Mouse (Mus musculus): ENCODE data around the gene Gtf3a. TPM values are rescaled to one million over a fixed set of nuclear protein-coding genes. Genes with fewer than 3 reads are reported as not detected.
A peak's percentile ranks its signal among the peaks of the same experiment; 100 is the strongest.

The Gtf3a gene
- polyA plus RNA-seq (2015; fragmentation: Nextera tagmentation; extraction: Ambion mirVana), result 105 and 109 TPM in 2 replicates

- H3K36me3 ChIP-seq (ENCODE audit: control insufficient read depth, insufficient read depth, low read length), result peaks cover 14% of the 10 kb centered on the region
- H3K4me2 ChIP-seq (ENCODE audit: low read length), result peak within 1 kb of the TSS; percentile 94
- under 1% methylated on average over 62 of the region's 62 CpGs for WGBS
Measured at GRCm38 (mm10) chr5:146948508-146949088, at the start of gene Gtf3a. TSS of gene Gtf3a (plus strand) at chr5:146948657.

GRCm38 (mm10) chr5:146900331-146900730, 48.1 kb upstream of the Gtf3a start:
- ATAC-seq, result no peak
- no peak overlapping the region for H3K4me2 ChIP-seq (ENCODE audit: low read length)
- no peaks in the 10 kb centered on the region for H3K4me1 ChIP-seq (ENCODE audit: control insufficient read depth, insufficient read depth, low read depth, low read length)
- WGBS, result 29% methylated on average over 7 of the region's 7 CpGs
- no peak overlapping the region for H3K4me3 ChIP-seq (ENCODE audit: low read length)
- H3K9me3 ChIP-seq (ENCODE audit: control insufficient read depth, low read length), result no peaks in the 10 kb centered on the region
- no peak overlapping the region for H3K27ac ChIP-seq (ENCODE audit: low read depth, low read length)
- no peaks in the 10 kb centered on the region for H3K27me3 ChIP-seq (replicated peaks; ENCODE audit: control insufficient read depth, insufficient read depth, low read length)
- no peak overlapping the region for H3K9ac ChIP-seq (ENCODE audit: low read depth, low read length)
- H3K36me3 ChIP-seq (ENCODE audit: control insufficient read depth, insufficient read depth, low read length), result no peaks in the 10 kb centered on the region

More at GRCm38 (mm10) chr5:146948508-146949088, at the start of gene Gtf3a:
- H3K9ac ChIP-seq (ENCODE audit: low read depth, low read length), result peak within 1 kb of the TSS; percentile 88
- peaks cover 14% of the 10 kb centered on the region for H3K4me1 ChIP-seq (ENCODE audit: control insufficient read depth, insufficient read depth, low read depth, low read length)
- H3K27me3 ChIP-seq (replicated peaks; ENCODE audit: control insufficient read depth, insufficient read depth, low read length), result no peaks in the 10 kb centered on the region
- ATAC-seq, result peak; percentile 95
- H3K4me3 ChIP-seq (ENCODE audit: low read length), result peak within 1 kb of the TSS; percentile 64
- H3K9me3 ChIP-seq (ENCODE audit: control insufficient read depth, low read length), result no peaks in the 10 kb centered on the region
- H3K27ac ChIP-seq (ENCODE audit: low read depth, low read length), result peak within 1 kb of the TSS; percentile 83

- Histone ChIP-seq H3K9ac (ENCODE audit: low read depth, low read length) (no peak overlapping the region), H3K27ac (ENCODE audit: low read depth, low read length) (no peak overlapping the region), H3K27me3 (replicated peaks; ENCODE audit: control insufficient read depth, insufficient read depth, low read length) (no peaks in the 10 kb centered on the region), H3K9me3 (ENCODE audit: control insufficient read depth, low read length) (no peaks in the 10 kb centered on the region), H3K4me3 (ENCODE audit: low read length) (no peak overlapping the region), H3K4me1 (ENCODE audit: control insufficient read depth, insufficient read depth, low read depth, low read length) (peaks cover 3% of the 10 kb centered on the region; the same call in 1 of the 2 replicates), H3K4me2 (ENCODE audit: low read length) (no peak overlapping the region), H3K36me3 (ENCODE audit: control insufficient read depth, insufficient read depth, low read length) (no peaks in the 10 kb centered on the region)
- ATAC-seq, result no peak
- WGBS, result 81% methylated on average over 2 of the region's 2 CpGs
Measured at GRCm38 (mm10) chr5:146901501-146901900, 47.0 kb upstream of the Gtf3a start.

- 41% methylated on average over 8 of the region's 8 CpGs for WGBS
Measured at GRCm38 (mm10) chr5:146904404-146904803, 44.1 kb upstream of the Gtf3a start.

GRCm38 (mm10) chr5:146905486-146906172, 42.8 kb upstream of the Gtf3a start:
- Histone ChIP-seq H3K27me3 (replicated peaks; ENCODE audit: control insufficient read depth, insufficient read depth, low read length) (no peaks in the 10 kb centered on the region; the same call in 1 of the 2 replicates), H3K36me3 (ENCODE audit: control insufficient read depth, insufficient read depth, low read length) (no peaks in the 10 kb centered on the region), H3K4me3 (ENCODE audit: low read length) (peak overlapping the region; percentile 14; the same call in 1 of the 2 replicates), H3K27ac (ENCODE audit: low read depth, low read length) (no peak overlapping the region), H3K9ac (ENCODE audit: low read depth, low read length) (peak overlapping the region; percentile 30; the same call in 1 of the 2 replicates), H3K4me2 (ENCODE audit: low read length) (peak overlapping the region; percentile 50), H3K9me3 (ENCODE audit: control insufficient read depth, low read length) (no peaks in the 10 kb centered on the region), H3K4me1 (ENCODE audit: control insufficient read depth, insufficient read depth, low read depth, low read length) (peaks cover 3% of the 10 kb centered on the region; the same call in 1 of the 2 replicates)
- 24% methylated on average over 14 of the region's 14 CpGs for WGBS
- peak; percentile 67; the same call in 1 of the 2 replicates for ATAC-seq

More at GRCm38 (mm10) chr5:146904404-146904803, 44.1 kb upstream of the Gtf3a start:
- no peaks in the 10 kb centered on the region for H3K36me3 ChIP-seq (ENCODE audit: control insufficient read depth, insufficient read depth, low read length)
- H3K9ac ChIP-seq (ENCODE audit: low read depth, low read length), result no peak overlapping the region
- H3K4me1 ChIP-seq (ENCODE audit: control insufficient read depth, insufficient read depth, low read depth, low read length), result peaks cover 3% of the 10 kb centered on the region; the same call in 1 of the 2 replicates
- ATAC-seq, result peak; percentile 78
- H3K9me3 ChIP-seq (ENCODE audit: control insufficient read depth, low read length), result no peaks in the 10 kb centered on the region
- no peak overlapping the region for H3K4me3 ChIP-seq (ENCODE audit: low read length)
- no peak overlapping the region for H3K27ac ChIP-seq (ENCODE audit: low read depth, low read length)
- no peaks in the 10 kb centered on the region; the same call in 1 of the 2 replicates for H3K27me3 ChIP-seq (replicated peaks; ENCODE audit: control insufficient read depth, insufficient read depth, low read length)
- no peak overlapping the region for H3K4me2 ChIP-seq (ENCODE audit: low read length)

GRCm38 (mm10) chr5:146907533-146907932, 40.9 kb upstream of the Gtf3a start:
- Histone ChIP-seq H3K4me2 (ENCODE audit: low read length) (no peak overlapping the region), H3K27ac (ENCODE audit: low read depth, low read length) (no peak overlapping the region), H3K36me3 (ENCODE audit: control insufficient read depth, insufficient read depth, low read length) (no peaks in the 10 kb centered on the region), H3K9ac (ENCODE audit: low read depth, low read length) (no peak overlapping the region), H3K9me3 (ENCODE audit: control insufficient read depth, low read length) (no peaks in the 10 kb centered on the region), H3K4me1 (ENCODE audit: control insufficient read depth, insufficient read depth, low read depth, low read length) (peaks cover 3% of the 10 kb centered on the region; the same call in 1 of the 2 replicates), H3K27me3 (replicated peaks; ENCODE audit: control insufficient read depth, insufficient read depth, low read length) (peaks cover 2% of the 10 kb centered on the region; the same call in 1 of the 2 replicates), H3K4me3 (ENCODE audit: low read length) (no peak overlapping the region)
- ATAC-seq, result no peak
- 34% methylated on average over 5 of the region's 5 CpGs for WGBS

- WGBS, result 54% methylated on average over 11 of the region's 11 CpGs
- Histone ChIP-seq H3K9ac (ENCODE audit: low read depth, low read length) (no peak overlapping the region), H3K4me2 (ENCODE audit: low read length) (no peak overlapping the region), H3K27ac (ENCODE audit: low read depth, low read length) (no peak overlapping the region), H3K27me3 (replicated peaks; ENCODE audit: control insufficient read depth, insufficient read depth, low read length) (peaks cover 5% of the 10 kb centered on the region; the same call in 1 of the 2 replicates), H3K4me1 (ENCODE audit: control insufficient read depth, insufficient read depth, low read depth, low read length) (peaks cover 3% of the 10 kb centered on the region; the same call in 1 of the 2 replicates), H3K36me3 (ENCODE audit: control insufficient read depth, insufficient read depth, low read length) (no peaks in the 10 kb centered on the region), H3K4me3 (ENCODE audit: low read length) (no peak overlapping the region), H3K9me3 (ENCODE audit: control insufficient read depth, low read length) (no peaks in the 10 kb centered on the region)
- no peak for ATAC-seq
Measured at GRCm38 (mm10) chr5:146908629-146909028, 39.8 kb upstream of the Gtf3a start.

- no peaks in the 10 kb centered on the region for H3K36me3 ChIP-seq (ENCODE audit: control insufficient read depth, insufficient read depth, low read length)
- H3K4me2 ChIP-seq (ENCODE audit: low read length), result no peak overlapping the region
- no peaks in the 10 kb centered on the region for H3K9me3 ChIP-seq (ENCODE audit: control insufficient read depth, low read length)
- WGBS, result 26% methylated on average over 9 of the region's 9 CpGs
- H3K4me1 ChIP-seq (ENCODE audit: control insufficient read depth, insufficient read depth, low read depth, low read length), result no peaks in the 10 kb centered on the region
- peaks cover 5% of the 10 kb centered on the region; the same call in 1 of the 2 replicates for H3K27me3 ChIP-seq (replicated peaks; ENCODE audit: control insufficient read depth, insufficient read depth, low read length)
- H3K27ac ChIP-seq (ENCODE audit: low read depth, low read length), result no peak overlapping the region
- no peak for ATAC-seq
- H3K4me3 ChIP-seq (ENCODE audit: low read length), result no peak overlapping the region
- H3K9ac ChIP-seq (ENCODE audit: low read depth, low read length), result no peak overlapping the region
Measured at GRCm38 (mm10) chr5:146912206-146912605, 36.3 kb upstream of the Gtf3a start.

- Histone ChIP-seq H3K4me1 (ENCODE audit: control insufficient read depth, insufficient read depth, low read depth, low read length) (no peaks in the 10 kb centered on the region), H3K4me2 (ENCODE audit: low read length) (no peak overlapping the region), H3K4me3 (ENCODE audit: low read length) (no peak overlapping the region), H3K27me3 (replicated peaks; ENCODE audit: control insufficient read depth, insufficient read depth, low read length) (0 out of 2 replicates have a peak, but pooled peaks cover 5% of the 10 kb centered on the region), H3K9me3 (ENCODE audit: control insufficient read depth, low read length) (no peaks in the 10 kb centered on the region), H3K36me3 (ENCODE audit: control insufficient read depth, insufficient read depth, low read length) (no peaks in the 10 kb centered on the region), H3K27ac (ENCODE audit: low read depth, low read length) (no peak overlapping the region), H3K9ac (ENCODE audit: low read depth, low read length) (no peak overlapping the region)
- 84% methylated on average over 7 of the region's 7 CpGs for WGBS
- no peak for ATAC-seq
Measured at GRCm38 (mm10) chr5:146913355-146913754, 35.1 kb upstream of the Gtf3a start.

Data from hindbrain, embryonic 16.5 days (tissue).